Mouse (Mus musculus) cerebellum, postnatal 14 days (tissue): Measurements from ENCODE around the gene Kctd7.

ENCODE experiments used
- DNase-seq, 2 experiments: peaks; one replicate each; pipeline ENCODE4 v3.0.0; 2021; ENCODE audit warnings: mixed read lengths in 2 of 2

The Kctd7 gene

GRCm38 (mm10) chr5:130145961-130146360 lies 1.3 kb downstream of the Kctd7 start:
- DNase-seq: peak in 1 of 2 experiments; percentile 17

- no peak for DNase-seq
Measured at GRCm38 (mm10) chr5:130149726-130150310, 5.2 kb downstream of the Kctd7 start.

GRCm38 (mm10) chr5:130154286-130154685 lies 9.6 kb downstream of the Kctd7 start:
- DNase-seq: no peak

- no peak for DNase-seq
Measured at GRCm38 (mm10) chr5:130158545-130158944, 13.9 kb downstream of the Kctd7 start.

- DNase-seq: no peak
Measured at GRCm38 (mm10) chr5:130159761-130160201, 15.1 kb downstream of the Kctd7 start.

GRCm38 (mm10) chr5:130163670-130164069 lies 19.0 kb downstream of the Kctd7 start:
- DNase-seq: peak; percentile 84 to 92

- DNase-seq: no peak
Measured at GRCm38 (mm10) chr5:130165213-130165612, 20.6 kb downstream of the Kctd7 start.

- DNase-seq: no peak
Measured at GRCm38 (mm10) chr5:130169109-130169508, 24.4 kb downstream of the Kctd7 start.

GRCm38 (mm10) chr5:130170666-130171422 lies 26.2 kb downstream of the Kctd7 start:
- DNase-seq: peak; percentile 19 to 26

GRCm38 (mm10) chr5:130171423-130171954 lies 26.8 kb downstream of the Kctd7 start, which contains the start of gene Rabgef1:
TSS of gene Rabgef1 (plus strand) at chr5:130171798.
- peak; percentile 97 for DNase-seq

GRCm38 (mm10) chr5:130171956-130172601 lies 27.4 kb downstream of the Kctd7 start:
- DNase-seq: no peak

- no peak for DNase-seq
Measured at GRCm38 (mm10) chr5:130173012-130173411, 28.4 kb downstream of the Kctd7 start.

GRCm38 (mm10) chr5:130177871-130178270 lies 33.2 kb downstream of the Kctd7 start:
- DNase-seq: no peak

- DNase-seq: no peak
Measured at GRCm38 (mm10) chr5:130180362-130180761, 35.7 kb downstream of the Kctd7 start.

GRCm38 (mm10) chr5:130181740-130182540 lies 37.3 kb downstream of the Kctd7 start:
- DNase-seq: no peak

GRCm38 (mm10) chr5:130182541-130182821 lies 37.8 kb downstream of the Kctd7 start:
- DNase-seq: no peak

- DNase-seq: no peak
Measured at GRCm38 (mm10) chr5:130184193-130184856, 39.7 kb downstream of the Kctd7 start.

GRCm38 (mm10) chr5:130185312-130185711 lies 40.7 kb downstream of the Kctd7 start:
- DNase-seq: no peak

- DNase-seq: peak; percentile 52 to 55
Measured at GRCm38 (mm10) chr5:130187383-130187782, 42.7 kb downstream of the Kctd7 start.

GRCm38 (mm10) chr5:130190909-130191308 lies 46.2 kb downstream of the Kctd7 start:
- DNase-seq: no peak

- DNase-seq: no peak
Measured at GRCm38 (mm10) chr5:130191865-130192264, 47.2 kb downstream of the Kctd7 start.

- no peak for DNase-seq
Measured at GRCm38 (mm10) chr5:130192356-130192944, 47.8 kb downstream of the Kctd7 start.
